Mouse (Mus musculus): ENCODE measurements at regions not wholly inside any gene's neighbourhood (a gene's known extent, or its start where the extent isn't known, plus 50 kb on each side); places are given as distances from the start of the nearest gene placed in this dataset.
A peak's percentile ranks its signal among the peaks of the same experiment; 100 is the strongest.

- H3K4me3 ChIP-seq (ENCODE audit: insufficient read depth, low read depth, low read length): no peak overlapping the region
- no peak overlapping the region for H3K27ac ChIP-seq (replicated peaks; ENCODE audit: low read depth, low read length)
- no peaks in the 10 kb centered on the region for H3K4me1 ChIP-seq (ENCODE audit: control insufficient read depth, insufficient read depth, insufficient read length, low read length)
Measured at GRCm38 (mm10) chr9:52289069-52289468, 120.7 kb upstream of the Zc3h12c start.

GRCm38 (mm10) chr9:52287761-52288275 lies 119.4 kb upstream of the Zc3h12c start:
- Histone ChIP-seq H3K27ac (replicated peaks; ENCODE audit: low read depth, low read length) (no peak overlapping the region), H3K4me1 (ENCODE audit: control insufficient read depth, insufficient read depth, insufficient read length, low read length) (no peaks in the 10 kb centered on the region), H3K4me3 (ENCODE audit: insufficient read depth, low read depth, low read length) (no peak overlapping the region)

- Histone ChIP-seq H3K4me3 (ENCODE audit: insufficient read depth, low read depth, low read length) (peak overlapping the region; percentile 34; the same call in 1 of the 2 replicates), H3K4me1 (ENCODE audit: control insufficient read depth, insufficient read depth, insufficient read length, low read length) (no peaks in the 10 kb centered on the region), H3K27ac (replicated peaks; ENCODE audit: low read depth, low read length) (no peak overlapping the region)
Measured at GRCm38 (mm10) chr9:52287246-52287651, 118.9 kb upstream of the Zc3h12c start.

- Histone ChIP-seq H3K4me1 (ENCODE audit: control insufficient read depth, insufficient read depth, insufficient read length, low read length) (no peaks in the 10 kb centered on the region), H3K27ac (replicated peaks; ENCODE audit: low read depth, low read length) (no peak overlapping the region), H3K4me3 (ENCODE audit: insufficient read depth, low read depth, low read length) (no peak overlapping the region)
Measured at GRCm38 (mm10) chr9:52286104-52286503, 117.7 kb upstream of the Zc3h12c start.

- Histone ChIP-seq H3K4me1 (ENCODE audit: control insufficient read depth, insufficient read depth, insufficient read length, low read length) (no peaks in the 10 kb centered on the region), H3K4me3 (ENCODE audit: insufficient read depth, low read depth, low read length) (no peak overlapping the region), H3K27ac (replicated peaks; ENCODE audit: low read depth, low read length) (no peak overlapping the region)
Measured at GRCm38 (mm10) chr9:52283558-52283957, 115.2 kb upstream of the Zc3h12c start.

- Histone ChIP-seq H3K27ac (replicated peaks; ENCODE audit: low read depth, low read length) (no peak overlapping the region), H3K4me1 (ENCODE audit: control insufficient read depth, insufficient read depth, insufficient read length, low read length) (no peaks in the 10 kb centered on the region), H3K4me3 (ENCODE audit: insufficient read depth, low read depth, low read length) (no peak overlapping the region)
Measured at GRCm38 (mm10) chr9:52280995-52281394, 112.6 kb upstream of the Zc3h12c start.

- H3K27ac ChIP-seq (replicated peaks; ENCODE audit: low read depth, low read length): no peak overlapping the region
- no peaks in the 10 kb centered on the region for H3K4me1 ChIP-seq (ENCODE audit: control insufficient read depth, insufficient read depth, insufficient read length, low read length)
- no peak overlapping the region for H3K4me3 ChIP-seq (ENCODE audit: insufficient read depth, low read depth, low read length)
Measured at GRCm38 (mm10) chr9:52280556-52280955, 112.2 kb upstream of the Zc3h12c start.

GRCm38 (mm10) chr9:52278701-52279023 lies 110.3 kb upstream of the Zc3h12c start:
- H3K4me1 ChIP-seq (ENCODE audit: control insufficient read depth, insufficient read depth, insufficient read length, low read length): no peaks in the 10 kb centered on the region
- no peak overlapping the region for H3K4me3 ChIP-seq (ENCODE audit: insufficient read depth, low read depth, low read length)
- H3K27ac ChIP-seq (replicated peaks; ENCODE audit: low read depth, low read length): no peak overlapping the region

GRCm38 (mm10) chr9:52277954-52278700 lies 109.8 kb upstream of the Zc3h12c start:
- no peaks in the 10 kb centered on the region for H3K4me1 ChIP-seq (ENCODE audit: control insufficient read depth, insufficient read depth, insufficient read length, low read length)
- H3K27ac ChIP-seq (replicated peaks; ENCODE audit: low read depth, low read length): no peak overlapping the region
- H3K4me3 ChIP-seq (ENCODE audit: insufficient read depth, low read depth, low read length): no peak overlapping the region

- no peak overlapping the region for H3K27ac ChIP-seq (replicated peaks; ENCODE audit: low read depth, low read length)
- H3K4me3 ChIP-seq (ENCODE audit: insufficient read depth, low read depth, low read length): no peak overlapping the region
- H3K4me1 ChIP-seq (ENCODE audit: control insufficient read depth, insufficient read depth, insufficient read length, low read length): no peaks in the 10 kb centered on the region
Measured at GRCm38 (mm10) chr9:52273994-52274393, 105.6 kb upstream of the Zc3h12c start.

- Histone ChIP-seq H3K27ac (replicated peaks; ENCODE audit: low read depth, low read length) (no peak overlapping the region), H3K4me3 (ENCODE audit: insufficient read depth, low read depth, low read length) (no peak overlapping the region), H3K4me1 (ENCODE audit: control insufficient read depth, insufficient read depth, insufficient read length, low read length) (no peaks in the 10 kb centered on the region)
Measured at GRCm38 (mm10) chr9:52272668-52273067, 104.3 kb upstream of the Zc3h12c start.

- Histone ChIP-seq H3K4me3 (ENCODE audit: insufficient read depth, low read depth, low read length) (no peak overlapping the region), H3K4me1 (ENCODE audit: control insufficient read depth, insufficient read depth, insufficient read length, low read length) (no peaks in the 10 kb centered on the region), H3K27ac (replicated peaks; ENCODE audit: low read depth, low read length) (no peak overlapping the region)
Measured at GRCm38 (mm10) chr9:52271345-52272116, 103.2 kb upstream of the Zc3h12c start.

GRCm38 (mm10) chr9:52261538-52261937 lies 93.2 kb upstream of the Zc3h12c start:
- Histone ChIP-seq H3K4me1 (ENCODE audit: control insufficient read depth, insufficient read depth, insufficient read length, low read length) (no peaks in the 10 kb centered on the region), H3K4me3 (ENCODE audit: insufficient read depth, low read depth, low read length) (no peak overlapping the region), H3K27ac (replicated peaks; ENCODE audit: low read depth, low read length) (no peak overlapping the region)

- H3K4me3 ChIP-seq (ENCODE audit: insufficient read depth, low read depth, low read length): no peak overlapping the region
- H3K4me1 ChIP-seq (ENCODE audit: control insufficient read depth, insufficient read depth, insufficient read length, low read length): no peaks in the 10 kb centered on the region
- no peak overlapping the region for H3K27ac ChIP-seq (replicated peaks; ENCODE audit: low read depth, low read length)
Measured at GRCm38 (mm10) chr9:52259459-52259858, 91.1 kb upstream of the Zc3h12c start.

- H3K27ac ChIP-seq (replicated peaks; ENCODE audit: low read depth, low read length): no peak overlapping the region
- H3K4me3 ChIP-seq (ENCODE audit: insufficient read depth, low read depth, low read length): no peak overlapping the region
- H3K4me1 ChIP-seq (ENCODE audit: control insufficient read depth, insufficient read depth, insufficient read length, low read length): no peaks in the 10 kb centered on the region
Measured at GRCm38 (mm10) chr9:52255692-52256091, 87.3 kb upstream of the Zc3h12c start.

- Histone ChIP-seq H3K27ac (replicated peaks; ENCODE audit: low read depth, low read length) (no peak overlapping the region), H3K4me3 (ENCODE audit: insufficient read depth, low read depth, low read length) (no peak overlapping the region), H3K4me1 (ENCODE audit: control insufficient read depth, insufficient read depth, insufficient read length, low read length) (no peaks in the 10 kb centered on the region)
Measured at GRCm38 (mm10) chr9:52254475-52254874, 86.1 kb upstream of the Zc3h12c start.

Data from brown adipose tissue, adult 24 weeks (tissue).